Mouse (Mus musculus): ENCODE results near the gene Lrrc23.

Gene Lrrc23

GRCm38 (mm10) chr6:124767920-124768703 is 11.4 kb downstream of the Lrrc23 start:
- no peak for DNase-seq (ENCODE audit: low read depth)

DNA sequence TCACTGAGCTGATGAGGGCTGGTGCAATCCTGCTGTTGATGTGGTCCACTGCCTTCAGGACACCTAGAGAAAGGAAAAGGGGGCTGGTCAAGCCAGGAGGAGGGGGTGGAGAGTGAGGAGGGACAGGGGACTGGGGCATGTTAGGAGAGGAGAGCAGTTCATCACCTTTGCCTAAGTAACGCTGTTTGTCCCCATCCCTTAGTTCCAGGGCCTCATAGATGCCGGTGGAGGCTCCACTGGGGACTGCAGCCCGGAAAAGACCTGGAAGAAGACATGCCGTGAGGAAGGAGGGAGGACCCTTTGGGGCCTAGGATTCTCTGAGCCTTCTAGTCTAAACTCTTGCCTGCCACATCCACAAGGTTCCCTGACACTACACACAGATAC is 12.0 kb downstream of the Lrrc23 start:
- no peak for DNase-seq (ENCODE audit: low read depth)

DNA sequence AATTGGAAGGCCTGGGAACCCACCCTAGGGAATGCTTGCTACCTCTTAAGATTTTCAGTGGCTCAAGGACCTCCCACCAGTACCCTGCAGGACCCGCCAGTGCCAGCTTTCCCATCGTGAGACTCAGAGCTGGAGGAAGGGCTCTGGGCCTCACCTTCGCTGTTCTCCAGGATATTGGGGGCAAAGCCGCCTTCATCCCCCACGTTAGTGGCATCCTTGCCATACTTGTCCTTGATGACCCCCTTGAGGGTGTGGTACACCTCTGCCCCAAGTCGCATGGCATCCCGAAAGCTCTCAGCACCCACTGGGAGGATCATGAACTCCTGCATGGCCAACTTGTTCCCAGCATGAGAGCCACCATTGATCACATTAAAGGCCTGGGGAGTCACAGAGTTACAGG is 13.6 kb downstream of the Lrrc23 start:
- no peak for DNase-seq (ENCODE audit: low read depth)

GRCm38 (mm10) chr6:124759259-124759658 is 20.3 kb downstream of the Lrrc23 start:
- peak; percentile 46 for DNase-seq (ENCODE audit: low read depth)

- DNase-seq (ENCODE audit: low read depth) = no peak
Observed at GRCm38 (mm10) chr6:124758849-124759232, 20.7 kb downstream of the Lrrc23 start.

- peak; percentile 27 for DNase-seq (ENCODE audit: low read depth)
Observed at GRCm38 (mm10) chr6:124757909-124758848, 21.3 kb downstream of the Lrrc23 start.

- no peak for DNase-seq (ENCODE audit: low read depth)
Observed at GRCm38 (mm10) chr6:124757351-124757880, 22.1 kb downstream of the Lrrc23 start.

DNA sequence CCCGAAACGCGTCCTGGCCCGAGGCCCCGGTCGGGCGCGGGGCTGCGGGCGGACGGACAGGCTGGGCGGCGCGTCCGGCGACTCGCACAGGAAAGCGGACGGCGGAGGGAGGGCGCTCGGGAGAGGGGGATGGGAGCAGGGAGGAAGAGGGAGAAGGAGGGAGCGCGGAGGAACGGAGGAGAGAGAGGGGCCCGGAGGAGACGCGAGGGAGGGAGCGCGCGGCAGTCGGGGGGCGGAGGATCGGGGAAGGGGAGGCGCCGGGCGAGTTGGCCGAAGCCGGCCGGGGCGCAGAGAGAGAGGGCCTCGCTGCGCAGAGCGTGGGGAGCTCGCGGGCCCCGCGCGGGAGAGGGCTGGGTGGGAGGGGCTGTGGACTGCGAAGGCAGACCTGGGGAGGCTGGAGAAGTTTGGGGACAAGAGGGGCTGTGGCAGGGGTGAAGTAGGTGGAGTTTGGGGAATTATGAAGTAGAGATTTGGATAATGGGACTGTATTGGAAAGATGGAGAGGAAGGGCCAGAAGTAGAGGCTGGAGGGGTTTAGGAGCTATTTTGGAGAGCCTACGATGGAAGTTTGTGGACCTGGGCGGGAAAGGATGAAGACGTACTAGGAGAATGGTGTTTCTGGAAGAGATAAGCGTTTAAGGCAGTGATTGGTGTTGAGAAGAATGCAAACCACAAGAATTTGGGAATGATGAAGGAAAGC is 22.7 kb downstream of the Lrrc23 start:
- DNase-seq (ENCODE audit: low read depth) = peak; percentile 36

- no peak for DNase-seq (ENCODE audit: low read depth)
Observed at GRCm38 (mm10) chr6:124755831-124756595, 23.5 kb downstream of the Lrrc23 start, which contains the start of the genes Gm45234 and Atn1. Gene Gm45234, minus strand, starts transcription at chr6:124756021. Gene Atn1, minus strand, starts transcription at chr6:124756524.

GRCm38 (mm10) chr6:124755306-124755705 is 24.2 kb downstream of the Lrrc23 start:
- no peak for DNase-seq (ENCODE audit: low read depth)

GRCm38 (mm10) chr6:124753861-124754260 is 25.7 kb downstream of the Lrrc23 start:
- no peak for DNase-seq (ENCODE audit: low read depth)

- no peak for DNase-seq (ENCODE audit: low read depth)
Observed at GRCm38 (mm10) chr6:124750405-124750804, 29.1 kb downstream of the Lrrc23 start.

DNA sequence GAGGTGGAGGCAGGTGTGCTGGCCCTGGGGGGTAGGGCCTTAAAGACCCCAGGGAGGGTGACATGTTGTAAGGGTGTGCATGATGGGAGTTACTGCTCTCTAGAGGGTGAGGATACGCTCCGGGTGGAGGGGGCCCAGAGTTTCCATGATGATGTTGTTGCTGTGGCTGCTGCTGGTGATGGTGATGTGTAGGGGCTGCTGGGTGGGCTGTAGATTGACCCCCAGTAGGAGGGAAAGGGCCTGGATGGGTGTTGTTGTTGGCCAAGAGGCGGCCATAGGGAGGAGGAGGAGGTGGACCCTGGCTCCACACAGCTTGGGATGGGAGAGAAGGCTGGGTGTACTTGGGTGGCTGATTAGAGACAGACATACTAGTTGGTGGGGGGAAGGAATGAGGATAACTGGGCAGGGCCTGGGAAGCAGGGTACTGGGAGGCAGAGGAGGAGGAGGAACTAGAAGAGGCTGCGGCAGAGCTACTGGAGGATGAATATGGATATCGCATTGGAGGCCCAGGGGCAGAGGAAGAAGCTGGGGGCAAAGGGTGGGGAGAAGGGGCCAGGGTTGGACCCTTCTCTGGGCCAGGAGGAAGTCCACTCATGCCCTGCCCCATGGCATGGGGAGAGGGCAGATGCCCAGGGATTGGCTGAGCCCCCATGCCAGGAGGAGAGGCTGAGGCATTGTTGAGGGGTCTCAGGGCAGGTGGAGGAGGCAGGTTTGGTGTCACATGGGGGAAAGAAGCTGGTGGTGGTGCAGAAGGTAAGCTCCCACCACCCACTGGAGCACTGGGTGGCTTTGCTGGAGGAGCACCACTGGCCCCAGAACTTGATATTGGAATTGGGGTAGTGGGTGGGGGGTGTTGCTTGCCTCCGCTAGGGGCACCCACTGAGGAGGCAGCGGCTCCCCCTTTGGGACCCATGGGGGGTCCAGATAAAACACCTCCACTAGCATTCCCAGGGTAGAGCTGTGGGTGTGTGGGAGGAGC is 32.6 kb downstream of the Lrrc23 start:
- DNase-seq (ENCODE audit: low read depth) = no peak

- DNase-seq (ENCODE audit: low read depth) = no peak
Observed at GRCm38 (mm10) chr6:124746296-124746605, 33.3 kb downstream of the Lrrc23 start.

- peak; percentile 83 for DNase-seq (ENCODE audit: low read depth)
Observed at GRCm38 (mm10) chr6:124745490-124746295, 33.8 kb downstream of the Lrrc23 start.

DNA sequence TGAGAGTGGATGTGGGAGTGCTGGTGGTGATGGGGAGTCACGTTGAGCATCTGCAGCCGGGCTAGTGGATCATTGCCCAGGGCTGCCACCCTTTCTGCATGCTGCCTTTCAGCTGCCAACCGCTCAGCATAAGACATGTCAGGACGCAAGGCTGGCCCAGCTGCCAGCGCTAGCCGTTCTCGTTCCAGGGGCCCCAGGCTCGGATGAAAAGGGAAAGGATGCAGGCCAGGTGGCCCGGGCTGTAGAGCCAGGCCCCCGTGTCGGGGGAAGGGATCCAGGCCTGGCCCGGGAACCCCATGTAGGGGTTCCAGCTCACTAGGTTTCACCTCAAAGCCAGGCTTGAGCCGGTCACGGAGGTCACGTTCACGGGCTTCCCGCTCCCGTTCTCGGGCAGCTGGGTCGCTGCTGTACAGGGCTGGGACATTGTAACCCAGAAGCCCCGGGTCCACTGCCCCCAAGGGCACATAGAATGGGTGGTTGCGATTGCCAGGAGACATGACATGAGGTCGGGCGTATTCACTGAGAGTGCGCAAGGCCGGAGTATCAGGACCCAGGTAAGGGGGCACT is 34.7 kb downstream of the Lrrc23 start:
- no peak for DNase-seq (ENCODE audit: low read depth)

DNA sequence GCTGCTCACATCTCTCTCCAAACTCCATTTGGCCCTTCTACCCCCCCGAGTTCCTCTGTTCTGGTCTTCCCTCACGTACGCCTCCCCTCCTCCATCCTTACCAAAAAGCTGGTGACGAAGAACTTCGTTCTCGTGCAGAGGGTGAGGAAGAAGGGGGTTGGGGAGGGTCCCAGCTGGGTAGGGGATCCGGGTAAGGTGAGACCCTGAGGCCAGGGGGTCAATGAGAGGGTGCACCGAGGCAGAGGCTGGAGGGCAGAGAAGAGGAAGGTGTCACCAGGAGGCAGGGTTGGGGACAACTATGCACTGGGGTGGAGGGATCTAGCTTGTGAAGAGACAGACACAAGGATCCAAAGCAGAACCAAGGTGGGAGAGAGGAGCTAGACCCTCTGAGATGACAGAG is 35.9 kb downstream of the Lrrc23 start:
- no peak for DNase-seq (ENCODE audit: low read depth)

GRCm38 (mm10) chr6:124742839-124743514 is 36.5 kb downstream of the Lrrc23 start:
- DNase-seq (ENCODE audit: low read depth) = no peak

Data from fibroblast of lung, adult 2 months (primary cell).